Mouse (Mus musculus): Measurements from ENCODE around the gene Atp8a1. TPM values are rescaled to one million over a fixed set of nuclear protein-coding genes. Genes with fewer than 3 reads are reported as not detected.

Gene Atp8a1
- 9.8 TPM for polyA plus RNA-seq (2017; shearing (Covaris generic))

DNA sequence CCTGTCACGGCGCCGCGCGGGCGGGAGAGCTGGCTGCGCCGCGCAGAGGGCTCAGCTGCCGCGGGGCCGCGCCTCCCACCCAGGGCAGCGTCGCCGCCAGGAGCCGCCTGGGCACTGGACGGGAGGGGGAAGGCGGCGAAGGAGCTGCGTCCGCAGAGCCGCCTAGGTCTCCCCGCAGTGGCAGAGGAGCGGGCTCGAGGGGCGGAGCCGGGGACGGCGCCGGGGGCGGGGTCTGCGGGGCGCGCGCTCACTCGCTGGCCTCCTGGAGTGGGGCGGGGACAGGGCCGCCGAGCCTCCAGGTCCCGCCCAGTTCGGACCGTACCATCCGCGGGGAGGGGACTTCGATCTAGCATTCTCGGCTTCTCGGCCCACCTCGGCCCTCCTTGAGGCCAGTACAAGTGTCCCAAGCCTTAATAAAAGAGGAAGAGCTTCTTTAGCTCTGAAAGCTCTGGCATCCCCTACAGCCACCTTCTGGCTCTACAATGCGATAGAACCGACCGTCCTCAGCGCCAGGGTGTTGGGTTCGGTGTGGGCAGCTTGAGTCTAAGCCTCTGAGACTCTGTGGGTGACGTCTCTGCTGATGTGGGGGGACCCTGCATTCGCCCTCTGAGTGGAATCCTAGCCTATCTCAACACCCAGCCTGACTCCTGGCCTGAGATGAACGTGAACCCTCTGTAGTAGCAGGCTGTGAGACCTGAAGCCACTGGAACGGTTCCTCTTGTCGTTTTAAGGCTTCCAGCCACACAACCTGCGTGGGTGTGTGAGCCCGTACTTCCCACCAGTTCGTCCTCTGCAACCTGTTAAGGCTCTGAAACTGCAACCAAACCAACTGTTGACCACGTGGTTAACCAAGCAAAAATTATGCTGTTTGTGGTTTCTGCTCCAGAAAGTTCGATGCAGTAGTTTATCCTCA lies at the start of gene Atp8a1:
TSS of gene Atp8a1 (minus strand) at position 182 of the 913 bp plus-strand sequence.

DNA sequence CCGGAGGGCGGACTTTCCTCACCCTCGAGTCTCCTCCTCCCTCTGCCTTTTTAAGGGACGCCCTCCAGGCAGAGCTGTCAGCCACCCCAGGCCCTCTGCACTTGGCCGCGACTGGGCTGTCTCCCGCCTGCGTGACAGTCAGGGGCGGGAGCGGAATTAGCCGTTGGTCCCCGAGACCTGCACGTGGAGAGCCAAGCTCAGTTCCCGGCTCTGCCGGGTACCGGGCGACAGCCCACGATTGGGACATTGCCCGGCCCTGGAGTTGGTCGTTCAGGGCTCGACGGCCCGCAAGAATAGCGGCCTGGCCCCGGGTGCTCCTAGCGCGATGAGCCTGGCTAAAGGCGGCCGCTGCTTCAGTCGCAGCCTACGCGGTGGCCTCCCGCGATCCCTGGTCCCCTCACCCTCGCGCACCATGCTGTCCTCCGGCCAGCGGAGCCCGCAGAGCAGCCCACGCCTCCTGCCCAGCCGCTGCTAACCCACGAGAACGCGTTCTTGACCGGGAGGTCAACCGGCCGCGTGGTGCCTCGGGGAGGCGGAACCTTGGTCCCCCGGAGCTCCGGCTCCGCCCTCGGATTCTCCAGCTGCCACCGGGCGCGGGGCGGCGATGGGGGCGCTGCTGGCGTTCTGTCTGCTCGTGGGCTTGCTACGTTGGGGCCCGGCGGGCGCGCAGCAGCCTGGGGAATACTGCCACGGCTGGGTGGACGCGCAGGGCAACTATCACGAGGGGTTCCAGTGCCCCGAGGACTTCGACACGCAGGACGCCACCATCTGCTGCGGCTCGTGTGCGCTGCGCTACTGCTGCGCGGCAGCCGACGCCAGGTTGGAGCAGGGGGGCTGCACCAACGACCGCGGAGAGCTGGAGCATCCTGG lies 239.2 kb downstream of the Atp8a1 start, which contains the start of gene Shisa3:
TSS of gene Shisa3 (plus strand) at position 79 of the 870 bp plus-strand sequence.

Other genes starting within 250 kb of the Atp8a1 start
- gene Shisa3, start 239.6 kb downstream of the Atp8a1 start, polyA plus RNA-seq (2017; shearing (Covaris generic)): 0.33 TPM
- gene Gm5108, start 94.2 kb upstream of the Atp8a1 start, polyA plus RNA-seq (2017; shearing (Covaris generic)): not detected
- gene Gm21905, start 99.0 kb upstream of the Atp8a1 start, polyA plus RNA-seq (2017; shearing (Covaris generic)): not detected
- not detected for gene Grxcr1, start 184.4 kb upstream of the Atp8a1 start, polyA plus RNA-seq (2017; shearing (Covaris generic))